Mouse (Mus musculus): Measurements from ENCODE around the gene Ift52.

The Ift52 gene

GRCm38 (mm10) chr2:163016916-163017743 is at the start of gene Ift52:
Ift52 (plus strand) TSS chr2:163017354.
- DNase-seq: peak; percentile 92

DNA sequence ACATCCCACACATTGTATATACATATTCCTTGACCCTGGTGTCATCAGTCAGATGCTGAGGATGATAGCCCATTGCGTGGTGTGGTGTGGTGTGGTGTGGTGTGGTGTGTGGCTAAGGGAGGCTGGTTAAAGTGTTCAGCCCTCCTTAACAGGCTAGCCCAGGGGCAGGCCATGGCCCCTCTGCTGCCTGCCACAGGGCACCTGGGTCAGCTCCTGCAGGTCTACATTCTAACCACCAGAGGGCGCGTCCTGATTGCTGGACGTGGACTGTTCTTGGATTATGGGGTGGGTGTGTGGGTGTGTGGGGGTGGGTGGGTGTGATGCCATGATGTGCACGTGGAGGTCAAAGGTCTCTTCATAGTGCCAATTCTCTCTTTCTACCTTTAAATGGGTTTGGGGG is 48.8 kb upstream of the Ift52 start:
- DNase-seq: no peak

DNA sequence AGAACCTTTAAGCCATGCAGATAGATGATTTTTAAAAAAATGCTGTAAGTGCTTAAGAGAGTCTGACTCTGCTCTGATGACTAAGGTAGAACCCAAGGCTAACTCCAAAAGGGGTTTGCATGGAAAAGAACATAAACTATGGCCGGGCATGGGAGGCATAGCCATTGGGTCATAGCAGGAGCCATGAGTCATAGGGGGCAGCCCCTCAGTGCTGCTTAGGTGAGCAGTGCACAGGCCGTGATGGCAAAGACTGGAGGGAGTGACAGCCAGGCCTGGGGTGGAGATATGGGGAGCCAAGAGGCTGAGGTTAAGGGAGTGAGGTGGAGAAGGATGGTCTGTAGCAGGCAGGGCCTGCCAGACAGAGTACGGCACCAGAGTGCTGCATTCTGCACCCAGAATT is 48.1 kb upstream of the Ift52 start:
- no peak for DNase-seq

GRCm38 (mm10) chr2:162970896-162971295 is 46.3 kb upstream of the Ift52 start:
- DNase-seq: no peak

DNA sequence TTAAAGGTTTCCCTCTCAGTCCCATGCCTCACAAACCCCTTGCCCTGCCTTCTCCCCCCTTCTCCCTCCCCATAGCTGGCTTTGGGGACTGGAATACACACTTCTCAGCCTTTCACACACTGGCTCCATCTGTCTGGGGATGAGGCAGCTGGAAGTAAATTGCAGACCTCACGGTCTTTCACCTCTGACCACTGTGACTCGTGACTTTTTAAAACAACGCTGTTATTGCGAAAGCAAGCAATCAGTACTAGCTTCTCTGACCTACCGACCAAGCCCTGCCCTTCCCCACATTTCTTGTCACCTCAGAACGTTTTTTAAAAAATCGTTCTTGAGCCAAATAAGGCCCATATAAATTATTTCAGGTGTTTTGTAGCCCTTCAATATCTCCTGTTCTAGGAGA is 44.4 kb upstream of the Ift52 start:
- DNase-seq: no peak

GRCm38 (mm10) chr2:162973206-162973605 is 43.9 kb upstream of the Ift52 start:
- no peak for DNase-seq

- no peak for DNase-seq
Measured at GRCm38 (mm10) chr2:162973637-162974036, 43.5 kb upstream of the Ift52 start.

- peak; percentile 18 for DNase-seq
Measured at GRCm38 (mm10) chr2:162975157-162975775, 41.9 kb upstream of the Ift52 start.

DNA sequence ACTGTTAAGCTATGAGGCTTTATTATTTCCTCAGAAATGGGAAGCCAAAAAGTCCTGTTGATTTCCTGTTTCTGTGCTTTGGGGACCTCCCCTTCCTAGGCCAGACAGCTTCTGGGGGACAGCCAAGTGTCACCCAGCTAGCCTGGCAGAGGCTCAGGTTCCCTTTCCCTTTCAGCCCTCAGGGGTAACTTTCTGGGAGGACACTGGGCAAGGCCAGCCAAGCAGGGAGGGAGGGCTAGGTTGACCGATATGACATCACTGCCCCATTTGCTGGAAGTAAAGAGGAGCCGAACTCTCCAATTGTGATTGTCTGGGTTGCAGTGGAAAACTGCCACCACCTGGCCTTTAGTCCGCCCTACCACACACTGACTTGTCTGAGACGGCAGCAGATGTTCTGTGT is 41.2 kb upstream of the Ift52 start:
- DNase-seq: no peak

DNA sequence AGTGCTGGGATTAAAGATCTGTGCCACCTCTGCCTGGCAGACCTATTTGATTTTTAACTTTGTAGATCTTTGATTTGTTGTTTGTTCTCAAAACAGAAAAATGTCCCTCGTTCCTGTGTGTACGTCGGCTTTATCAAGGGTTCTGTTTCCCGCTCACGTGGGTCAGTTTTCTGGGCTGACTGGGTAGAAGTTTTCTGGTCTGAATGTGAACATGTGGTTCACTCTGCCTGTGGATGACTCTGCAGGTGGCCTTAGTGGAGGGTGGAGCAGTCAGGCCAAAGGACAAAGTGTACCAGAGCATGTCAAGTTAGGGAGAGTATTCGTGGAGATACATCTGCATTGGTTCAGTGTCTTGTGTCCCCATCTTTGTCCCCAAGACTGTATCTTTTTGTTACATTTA is 32.8 kb upstream of the Ift52 start:
- DNase-seq: no peak

GRCm38 (mm10) chr2:162985923-162986322 is 31.2 kb upstream of the Ift52 start:
- no peak for DNase-seq

DNA sequence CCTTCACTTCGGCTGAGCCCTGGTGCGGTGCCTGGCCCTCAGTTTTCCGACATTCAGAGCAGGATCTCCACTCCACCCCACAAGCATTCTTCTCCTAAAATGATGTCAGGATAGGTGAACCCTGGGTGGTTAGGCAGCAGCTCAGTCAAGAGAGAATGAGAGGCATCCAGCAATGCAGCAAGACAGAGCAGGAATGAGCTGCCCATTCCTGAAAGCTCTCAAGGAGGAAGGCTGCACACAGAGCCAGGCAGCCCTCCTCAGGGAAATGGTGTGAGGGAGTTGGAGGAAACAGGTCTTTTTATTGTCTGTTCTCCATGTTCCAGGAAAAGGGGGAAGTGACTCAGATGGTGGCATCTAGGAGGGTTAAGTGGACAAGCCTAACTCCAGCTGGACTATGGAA is 30.4 kb upstream of the Ift52 start:
- DNase-seq: no peak

- DNase-seq: no peak
Measured at GRCm38 (mm10) chr2:162987218-162987617, 29.9 kb upstream of the Ift52 start, which contains the start of gene Sgk2. Sgk2 (plus strand) TSS chr2:162987330.

DNA sequence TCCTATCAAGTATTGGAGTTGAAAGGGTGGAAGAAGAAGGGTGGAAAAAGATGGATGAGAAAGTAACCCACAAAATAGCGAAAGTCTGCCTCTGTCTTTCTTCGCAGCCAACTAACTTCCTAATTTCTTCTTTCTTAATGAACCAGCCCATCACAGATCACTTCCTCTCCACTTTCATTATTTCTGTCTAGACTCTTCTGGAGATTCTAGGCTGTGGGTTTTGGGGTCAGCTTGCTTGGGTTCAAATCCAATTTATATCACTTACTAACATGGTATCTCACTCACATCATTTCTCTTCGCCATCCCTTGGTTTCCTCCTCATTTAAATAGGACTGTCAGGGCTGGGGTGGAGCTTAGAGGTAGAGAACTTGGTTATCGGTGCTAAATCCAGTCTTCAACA is 28.9 kb upstream of the Ift52 start:
- no peak for DNase-seq

GRCm38 (mm10) chr2:162991394-162992083 is 25.6 kb upstream of the Ift52 start:
- DNase-seq: no peak

DNA sequence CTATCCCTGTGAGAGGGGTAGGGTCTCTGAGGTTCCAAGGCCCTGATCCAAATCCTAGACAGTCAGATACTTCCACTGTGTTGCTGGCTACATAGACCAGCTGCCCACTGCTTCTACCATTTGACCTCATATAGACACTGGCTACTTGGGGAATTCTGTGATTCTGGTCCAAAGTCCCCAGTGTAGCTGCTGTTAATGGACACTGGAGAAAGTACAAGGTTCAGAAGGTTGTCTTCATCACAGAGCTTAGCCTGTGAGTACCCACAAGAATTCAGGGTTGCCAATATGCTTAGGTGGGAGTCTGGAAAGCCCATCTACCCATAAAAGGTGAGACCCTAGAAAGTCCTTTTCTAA is 25.1 kb upstream of the Ift52 start:
- no peak for DNase-seq

- no peak for DNase-seq
Measured at GRCm38 (mm10) chr2:162993881-162994616, 23.1 kb upstream of the Ift52 start.

- peak; percentile 43 for DNase-seq
Measured at GRCm38 (mm10) chr2:162998528-162999230, 18.5 kb upstream of the Ift52 start.

DNA sequence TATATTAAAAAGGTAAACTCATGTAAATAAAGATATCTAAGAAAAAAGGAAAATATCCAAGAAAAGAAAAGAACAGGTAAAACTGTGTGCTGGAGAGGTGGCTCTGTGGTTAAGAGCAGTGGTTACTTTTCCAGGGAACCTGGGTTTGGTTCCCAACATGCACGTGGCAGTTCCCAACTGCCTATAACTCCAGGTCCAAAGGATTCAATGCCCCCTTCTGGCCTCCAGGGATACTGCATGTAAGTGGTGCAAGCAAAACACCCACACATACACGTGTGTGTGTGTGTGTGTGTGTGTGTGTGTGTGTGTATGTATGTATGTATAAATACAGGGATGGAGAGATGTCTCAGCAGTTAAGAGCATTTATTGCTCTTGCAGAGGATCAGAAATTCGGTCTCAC is 17.4 kb upstream of the Ift52 start:
- no peak for DNase-seq

DNA sequence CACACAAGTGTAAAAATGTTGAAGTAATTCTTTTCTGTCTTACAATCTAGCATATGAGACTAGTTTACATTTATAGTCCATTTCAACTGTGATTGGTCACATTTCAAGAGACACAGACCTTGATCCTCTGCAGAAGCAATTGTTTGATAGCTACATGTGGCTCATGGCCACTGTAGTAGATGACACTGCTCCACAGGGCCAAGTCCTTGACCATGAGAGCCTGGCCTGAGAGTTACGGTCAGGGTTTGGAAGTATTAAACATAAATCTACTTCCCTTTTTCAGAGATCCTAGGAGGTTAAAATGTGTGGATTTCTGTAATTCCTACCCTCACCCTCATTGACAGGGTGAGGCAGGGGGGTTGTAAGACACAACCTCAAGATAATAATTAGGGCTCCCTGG is 16.1 kb upstream of the Ift52 start:
- no peak for DNase-seq

DNA sequence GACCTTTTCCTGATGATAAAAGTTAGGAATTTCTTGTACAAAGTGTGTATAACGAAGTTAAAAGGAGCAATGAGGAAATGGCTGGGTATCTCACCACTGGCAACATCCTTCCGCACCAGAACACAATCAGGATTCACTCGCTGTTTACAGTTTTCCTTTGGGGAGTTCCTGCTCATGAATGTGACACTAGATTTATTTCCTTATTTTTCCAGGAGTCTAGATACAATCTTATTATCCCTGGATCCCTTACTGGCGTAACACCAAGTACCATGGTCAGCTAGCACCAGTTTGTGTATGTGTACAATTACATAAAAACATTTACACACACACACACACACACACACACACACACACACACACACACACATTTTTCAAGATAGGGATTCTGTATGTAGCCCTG is 9.9 kb upstream of the Ift52 start:
- DNase-seq: no peak

GRCm38 (mm10) chr2:163031289-163031688 is 14.1 kb downstream of the Ift52 start:
- no peak for DNase-seq

- DNase-seq: no peak
Measured at GRCm38 (mm10) chr2:163031757-163032156, 14.6 kb downstream of the Ift52 start.
